Mouse (Mus musculus): ENCODE results near the gene Pnma5. TPM values are rescaled to one million over a fixed set of nuclear protein-coding genes. Genes with fewer than 3 reads are reported as not detected.
"Not testable (repeated sequence)": the region's sequence is repeated elsewhere in the genome, so short reads cannot be mapped to it uniquely, and the experiment has no call there.

Gene Pnma5
- total RNA-seq (2021) = under 1 TPM; 0.28 to 0.50 TPM

GRCm38 (mm10) chrX:73037003-73037402 is at the start of gene Pnma5:
TSS of gene Pnma5 (minus strand) at chrX:73037103.
- no peak for DNase-seq
- intact Hi-C loops (cut with DNase I) = no loop called here

GRCm38 (mm10) chrX:73082267-73083055 is 45.6 kb upstream of the Pnma5 start, which contains the start of gene Xlr4a:
TSS of gene Xlr4a (minus strand) at chrX:73082478.
- intact Hi-C loops (cut with DNase I); DNase-seq: not testable (repeated sequence)

DNA sequence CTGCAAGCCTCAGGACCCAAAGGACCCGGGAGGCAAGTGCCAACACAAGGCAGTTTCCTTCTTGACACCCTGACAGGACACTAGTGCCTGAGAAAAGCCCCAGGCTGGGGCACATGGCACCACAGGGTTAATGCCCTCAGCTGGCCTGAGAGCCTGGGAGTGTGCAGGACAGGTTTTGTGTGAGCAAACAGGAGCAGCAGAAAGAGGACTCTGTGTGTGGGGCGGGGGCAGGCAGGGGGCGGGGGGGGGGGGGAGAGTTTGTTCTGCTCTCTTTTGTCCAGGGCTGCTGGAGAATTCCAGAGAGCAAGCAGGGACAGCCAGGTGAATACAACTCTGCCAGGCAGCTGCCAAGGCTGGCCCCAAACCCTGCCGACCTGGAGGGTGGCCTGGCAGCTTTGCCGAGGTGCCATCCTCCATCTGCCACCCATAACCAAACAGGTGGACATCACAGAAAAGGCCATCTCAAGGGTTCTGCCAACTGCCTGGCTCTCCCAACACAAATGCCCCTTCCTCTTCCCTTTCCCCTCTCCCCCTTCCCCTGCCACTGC is 29.9 kb upstream of the Pnma5 start:
- DNase-seq; intact Hi-C loops (cut with DNase I): not testable (repeated sequence)

DNA sequence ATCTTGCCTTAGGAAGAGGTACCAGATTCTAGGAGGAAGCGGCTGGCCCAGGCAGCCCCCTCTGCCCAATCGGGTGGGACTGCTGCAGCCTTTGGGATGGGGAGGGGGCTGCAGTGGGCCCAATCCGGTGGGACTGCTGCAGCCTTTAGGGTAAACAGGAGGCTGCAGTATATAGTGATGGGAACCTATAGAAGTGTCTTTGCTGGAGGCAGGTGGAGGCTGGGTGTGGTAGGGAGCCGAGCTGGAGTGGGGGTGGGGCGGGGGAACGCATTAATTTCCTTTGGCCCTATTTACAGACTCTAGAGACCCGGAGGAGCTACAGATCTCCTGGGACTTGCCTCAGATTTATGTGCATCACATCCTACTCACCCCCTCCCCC is 27.5 kb upstream of the Pnma5 start, which contains the start of gene Pnma3:
Pnma3 (plus strand) TSS at position 373 of the 379 bp plus-strand sequence.
- DNase-seq = no peak
- intact Hi-C loops (cut with DNase I) = no loop called here

- peak; percentile 57 for DNase-seq
- intact Hi-C loops (cut with DNase I) = no loop called here
Measured at GRCm38 (mm10) chrX:73063512-73064414, 26.9 kb upstream of the Pnma5 start.

DNA sequence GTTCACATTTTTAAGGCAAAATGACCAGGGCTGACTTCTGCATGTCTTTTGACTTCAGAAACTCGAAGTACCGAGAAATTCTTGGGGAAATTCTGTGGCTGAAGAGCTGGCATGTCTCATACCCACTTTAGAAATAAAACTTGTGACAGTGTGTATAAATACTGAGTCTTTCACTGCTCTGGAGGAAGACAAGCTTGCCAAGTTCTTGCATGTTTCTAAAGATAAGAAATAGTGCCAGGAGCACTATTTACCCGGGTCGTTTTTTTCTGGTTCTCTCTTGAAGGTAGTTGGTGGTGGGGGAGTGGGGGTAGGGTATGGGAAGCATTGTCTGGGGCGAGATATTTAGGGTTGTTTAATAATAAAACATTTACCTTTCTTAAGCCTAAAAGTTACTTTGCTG is 25.4 kb upstream of the Pnma5 start:
- intact Hi-C loops (cut with DNase I) = no loop called here
- DNase-seq = no peak

- no peak for DNase-seq
Measured at GRCm38 (mm10) chrX:73061528-73061927, 24.6 kb upstream of the Pnma5 start.

DNA sequence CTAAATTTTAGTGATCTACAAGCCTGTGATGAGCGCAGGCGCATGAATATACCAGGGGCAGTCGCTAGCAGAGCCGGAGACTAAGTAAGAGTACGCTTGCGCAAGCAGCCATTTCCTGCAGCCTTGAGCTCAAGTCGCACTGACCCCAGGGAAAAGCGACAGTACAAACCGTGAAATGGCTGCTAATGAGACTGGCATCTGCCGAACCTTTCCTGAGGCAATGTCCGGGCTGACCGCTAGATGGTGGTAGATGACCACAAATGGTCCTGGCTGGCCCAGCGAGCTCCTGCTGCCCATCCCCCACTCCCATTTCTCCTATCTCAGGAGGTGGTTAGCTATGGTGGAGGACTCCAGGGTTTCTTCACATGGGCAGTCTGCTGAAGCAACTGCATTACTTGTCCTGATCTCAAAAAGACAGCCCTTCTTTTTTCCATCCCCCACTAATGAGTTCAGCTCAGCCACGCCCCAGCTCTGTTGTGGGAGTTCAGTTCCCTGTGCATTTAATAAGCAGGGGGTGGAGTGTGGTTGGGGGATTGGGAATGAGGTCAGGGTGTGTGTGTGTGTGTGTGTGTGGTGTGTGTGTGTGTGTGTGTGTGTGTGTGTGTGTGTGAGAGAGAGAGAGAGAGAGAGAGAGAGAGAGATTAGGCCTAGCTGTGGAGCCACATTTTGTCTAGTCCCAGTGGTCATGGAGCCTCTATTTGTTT is 17.1 kb upstream of the Pnma5 start:
- DNase-seq = peak; percentile 94
- intact Hi-C loops (cut with DNase I) = loop anchor here (10.0 kb wide), 1 partner anchor 641 kb away; no protein-coding TSS in a partner anchor

More at GRCm38 (mm10) chrX:73061528-73061927, 24.6 kb upstream of the Pnma5 start:
- intact Hi-C loops (cut with DNase I) = no loop called here

- no peak for DNase-seq
- intact Hi-C loops (cut with DNase I) = no loop called here
Measured at GRCm38 (mm10) chrX:73039666-73040065, 2.8 kb upstream of the Pnma5 start.

DNA sequence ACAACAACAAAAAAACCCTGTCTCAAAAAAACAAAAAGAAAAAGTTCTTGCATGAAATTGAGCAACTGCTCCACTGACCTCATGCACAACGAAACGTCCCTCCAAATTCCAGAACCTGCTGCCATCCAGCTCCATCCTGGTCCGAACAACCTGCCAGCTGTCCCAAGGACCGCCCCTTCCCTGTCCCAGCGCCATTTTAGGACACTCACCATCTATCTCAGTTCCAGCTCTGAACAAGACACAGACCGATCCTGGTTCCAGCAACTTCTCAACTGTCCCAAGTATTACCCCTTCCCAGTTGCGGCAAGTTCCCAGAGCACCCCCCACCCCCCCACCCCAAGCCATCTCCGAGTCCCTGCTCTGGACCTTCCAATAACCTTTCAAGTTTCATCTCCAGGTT is 1.9 kb upstream of the Pnma5 start:
- intact Hi-C loops (cut with DNase I) = no loop called here
- DNase-seq = no peak

GRCm38 (mm10) chrX:73012846-73013245 is 24.1 kb downstream of the Pnma5 start:
- intact Hi-C loops (cut with DNase I) = no loop called here

DNA sequence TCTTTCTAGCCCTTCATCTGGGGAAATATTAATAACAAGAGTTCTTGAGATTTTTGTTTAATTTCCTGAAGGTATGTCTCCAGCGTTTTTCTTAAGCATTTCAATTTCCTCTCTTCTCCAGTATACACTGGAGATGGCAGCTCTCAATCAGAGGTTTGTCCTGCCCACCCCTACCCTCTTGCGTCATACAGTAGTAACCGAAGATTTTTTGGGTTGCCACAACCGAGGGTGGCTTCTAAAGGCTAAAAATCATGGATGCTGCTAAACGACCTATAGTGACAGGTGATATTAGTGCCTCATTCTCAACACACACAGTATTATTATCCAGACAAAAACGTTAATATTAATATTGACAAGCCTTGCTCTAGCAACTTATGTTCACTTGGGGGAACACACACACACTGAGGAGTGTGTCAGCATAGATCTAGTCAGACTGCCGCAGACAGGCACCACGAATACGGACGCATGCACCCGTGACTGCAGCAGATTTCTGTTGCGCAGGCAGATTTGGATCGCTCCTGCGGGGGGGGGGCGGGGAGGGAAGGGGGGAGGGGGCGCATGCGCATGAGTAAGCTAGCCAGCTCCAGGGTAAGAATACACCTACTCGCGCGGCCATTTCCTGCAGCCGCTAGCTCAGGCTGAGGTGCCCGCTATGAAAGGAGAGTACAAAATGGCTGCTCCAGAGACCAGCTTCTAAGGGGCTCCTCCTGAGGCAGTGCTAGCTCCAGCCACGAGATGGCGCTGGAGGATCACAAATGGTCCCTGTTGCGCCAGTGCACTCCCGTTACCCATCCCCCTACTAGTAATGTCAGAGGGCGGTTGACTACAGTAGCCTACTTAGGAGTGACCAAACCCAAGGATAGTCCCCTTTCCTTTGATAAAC is 29.1 kb downstream of the Pnma5 start:
- DNase-seq = peak; percentile 93

More at GRCm38 (mm10) chrX:73012846-73013245, 24.1 kb downstream of the Pnma5 start:
- no peak for DNase-seq

GRCm38 (mm10) chrX:73005678-73006077 is 31.2 kb downstream of the Pnma5 start:
- intact Hi-C loops (cut with DNase I) = no loop called here
- no peak for DNase-seq

More for the DNA sequence above, 29.1 kb downstream of the Pnma5 start:
- intact Hi-C loops (cut with DNase I) = no loop called here

DNA sequence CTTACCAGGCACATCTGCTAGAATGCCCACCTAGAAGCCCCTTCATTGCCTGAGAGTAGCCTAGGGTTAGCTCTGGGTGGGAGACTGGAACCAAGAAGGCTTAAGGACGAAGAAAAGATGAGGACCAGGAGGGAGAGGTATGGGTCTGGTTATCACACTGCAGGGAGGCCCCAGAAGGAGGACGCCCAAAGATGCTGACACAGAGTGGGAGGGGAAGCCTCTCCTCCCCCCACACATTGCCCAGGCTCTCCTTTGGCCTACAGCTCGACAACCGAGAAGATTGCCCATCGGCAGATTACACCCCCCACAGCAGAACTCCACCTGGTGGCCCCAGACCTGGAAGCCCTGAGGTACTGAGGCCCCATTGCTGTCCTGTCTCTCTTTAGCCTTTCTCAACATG is 33.8 kb downstream of the Pnma5 start:
- intact Hi-C loops (cut with DNase I) = no loop called here
- DNase-seq = no peak

DNA sequence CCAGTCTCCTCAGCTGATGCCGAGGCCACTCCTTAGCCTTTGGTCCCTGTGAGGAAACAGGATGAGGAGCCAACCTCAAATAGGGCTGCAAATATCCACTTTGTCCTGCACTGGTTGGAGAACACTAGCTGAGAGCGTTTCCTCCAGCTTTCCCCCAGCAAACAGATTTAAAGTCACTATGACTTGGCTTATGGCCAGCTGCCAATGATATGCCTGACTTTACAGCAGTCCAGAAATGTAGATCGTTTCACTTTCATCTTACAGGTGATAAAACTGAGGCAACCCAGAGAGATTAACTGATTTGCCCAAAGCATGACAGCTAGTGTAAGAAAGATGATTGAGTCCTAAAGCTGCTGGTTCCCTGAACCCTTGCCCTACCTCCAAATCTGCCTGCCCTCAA is 41.4 kb downstream of the Pnma5 start:
- intact Hi-C loops (cut with DNase I) = no loop called here
- DNase-seq = no peak

- no peak for DNase-seq
- intact Hi-C loops (cut with DNase I) = no loop called here
Measured at GRCm38 (mm10) chrX:72992291-72992919, 44.5 kb downstream of the Pnma5 start.

GRCm38 (mm10) chrX:72990581-72990980 is 46.3 kb downstream of the Pnma5 start:
- intact Hi-C loops (cut with DNase I) = no loop called here
- DNase-seq = no peak

DNA sequence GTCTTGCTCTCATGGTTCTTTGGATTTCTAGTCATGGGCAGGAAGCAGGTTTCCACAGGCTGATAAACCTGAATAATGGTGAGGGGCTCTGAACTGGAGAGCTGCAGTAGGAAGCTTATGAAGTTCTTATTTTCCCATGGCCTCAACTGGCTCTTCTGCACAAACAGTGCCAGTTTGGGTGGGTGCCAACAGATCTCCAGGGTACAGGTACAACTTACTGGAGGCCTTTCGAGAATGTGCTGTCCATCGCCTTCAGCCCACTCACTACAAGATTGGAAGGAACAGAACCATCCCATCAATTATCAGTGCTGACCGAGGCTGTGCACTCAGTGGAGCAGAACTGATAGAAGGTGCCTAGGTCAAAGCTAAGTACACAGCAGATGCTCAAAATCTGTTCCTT is 48.5 kb downstream of the Pnma5 start:
- DNase-seq = no peak
- intact Hi-C loops (cut with DNase I) = no loop called here

GRCm38 (mm10) chrX:72987520-72987905 is 49.4 kb downstream of the Pnma5 start:
- DNase-seq = no peak
- intact Hi-C loops (cut with DNase I) = no loop called here

All from left cerebral cortex, postnatal 4 days (tissue).